Mouse (Mus musculus) brown adipose tissue, adult 24 weeks (tissue): ENCODE measurements around the gene Txndc11. TPM values are rescaled to one million over a fixed set of nuclear protein-coding genes. Genes with fewer than 3 reads are reported as not detected.
A peak's percentile ranks its signal among the peaks of the same experiment; 100 is the strongest.

Source experiments
- H3K27ac ChIP-seq: fragments of 200-500 bp; replicated peaks from 2 replicates; pipeline ENCODE4 v1.5.1; 2012; ENCODE audit warnings: low read depth, mild to moderate bottlenecking, low read length
- H3K4me1 ChIP-seq: fragments of 200-500 bp; 2 replicates; pipeline ENCODE4 v1.6.1; 2012; ENCODE audit warnings: low read length, mixed read lengths; ENCODE audit not compliant: control insufficient read depth, insufficient read depth, insufficient read length
- H3K4me3 ChIP-seq: fragments of 200-500 bp; 2 replicates; pipeline ENCODE4 v1.5.1; 2012; ENCODE audit warnings: low read depth, mild to moderate bottlenecking, low read length, moderate library complexity; ENCODE audit not compliant: insufficient read depth
- polyA plus RNA-seq: library from polyadenylated mRNA; stranded (reverse); fragments of >200 nt; gene quantifications from 2 replicates; pipeline ENCODE4 v1.2.4, GENCODE M21; 2012; ENCODE audit not compliant: missing spikeins, insufficient read depth, insufficient read length

The Txndc11 gene
- polyA plus RNA-seq, 1 experiment: 12.6 TPM

DNA sequence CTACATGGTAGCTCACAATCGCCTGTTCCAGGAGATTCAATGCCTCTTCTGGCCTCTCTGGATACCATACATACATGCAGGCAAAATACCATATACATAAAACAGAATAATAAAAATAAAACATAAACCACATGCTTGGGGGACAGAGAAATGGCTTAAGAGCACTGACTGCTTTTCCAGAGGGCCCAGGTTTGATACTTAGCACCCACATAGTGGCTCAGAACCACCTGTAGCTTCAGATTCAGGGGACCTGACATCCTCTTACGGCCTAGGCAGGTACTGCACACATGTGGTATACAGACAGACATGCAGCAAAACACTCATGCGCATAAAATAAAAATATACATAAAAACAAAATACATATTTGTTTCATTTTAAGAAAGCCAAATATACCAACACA is 48.2 kb downstream of the Txndc11 start:
- peaks cover 10% of the 10 kb centered on the region for H3K4me1 ChIP-seq

DNA sequence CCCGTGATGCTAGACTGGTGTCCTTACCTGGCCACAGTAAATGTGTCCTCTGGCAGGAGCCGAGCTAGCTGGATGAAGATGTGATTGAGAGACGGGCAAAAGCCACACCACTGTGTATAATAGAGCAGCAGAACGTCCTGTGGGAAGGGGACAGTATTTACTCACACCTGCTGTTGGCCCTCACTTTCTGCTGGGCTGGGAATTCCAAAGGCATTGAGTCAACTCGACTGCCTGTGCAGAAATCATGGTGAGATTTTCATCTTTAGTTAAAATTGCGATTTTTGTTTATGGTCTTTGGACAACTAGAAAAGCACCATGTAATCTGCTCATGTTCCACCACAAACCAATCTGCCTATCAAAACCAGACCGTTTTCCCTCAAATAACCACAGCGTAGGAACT is 50.3 kb downstream of the Txndc11 start:
- H3K4me3 ChIP-seq: no peak overlapping the region
- H3K4me1 ChIP-seq: no peaks in the 10 kb centered on the region
- H3K27ac ChIP-seq: no peak overlapping the region

More for the DNA sequence above, 48.2 kb downstream of the Txndc11 start:
- Histone ChIP-seq H3K4me3 (no peak overlapping the region), H3K27ac (no peak overlapping the region)

DNA sequence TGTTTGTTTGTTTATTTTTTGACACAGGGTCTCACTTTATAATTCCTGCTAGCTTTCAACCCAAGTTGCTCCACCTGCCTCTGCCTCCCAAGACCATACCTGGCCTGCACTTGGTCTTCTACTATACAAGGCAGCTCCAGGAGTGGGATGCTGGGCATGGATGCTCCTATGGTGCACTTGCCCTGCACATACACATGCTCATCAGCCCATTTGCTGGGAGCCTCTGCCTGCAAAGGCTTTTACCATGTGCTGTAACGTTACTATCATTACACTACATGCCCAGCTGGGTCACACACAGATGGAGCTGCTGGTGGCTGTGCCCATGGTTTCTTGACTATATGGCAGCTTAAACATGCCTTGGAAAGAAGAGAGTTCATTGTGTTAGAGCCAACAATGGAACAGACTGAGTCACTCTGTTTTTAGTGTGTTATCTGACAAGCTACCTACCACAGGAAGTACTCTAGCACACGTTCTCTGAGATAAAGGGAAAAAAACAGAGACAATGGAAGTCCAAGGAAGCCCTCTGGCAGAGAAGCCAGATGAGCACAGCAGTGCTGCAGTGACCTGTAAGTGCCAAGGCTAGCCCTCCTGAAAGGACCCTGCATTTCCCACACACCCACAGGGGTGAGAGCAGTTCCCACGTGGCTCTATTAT is 56.1 kb downstream of the Txndc11 start:
- Histone ChIP-seq H3K27ac (0 out of 2 replicates have a peak overlapping the region, but pooled peaks have one; percentile 13), H3K4me1 (peaks cover 3% of the 10 kb centered on the region; the same call in 1 of the 2 replicates), H3K4me3 (no peak overlapping the region)

DNA sequence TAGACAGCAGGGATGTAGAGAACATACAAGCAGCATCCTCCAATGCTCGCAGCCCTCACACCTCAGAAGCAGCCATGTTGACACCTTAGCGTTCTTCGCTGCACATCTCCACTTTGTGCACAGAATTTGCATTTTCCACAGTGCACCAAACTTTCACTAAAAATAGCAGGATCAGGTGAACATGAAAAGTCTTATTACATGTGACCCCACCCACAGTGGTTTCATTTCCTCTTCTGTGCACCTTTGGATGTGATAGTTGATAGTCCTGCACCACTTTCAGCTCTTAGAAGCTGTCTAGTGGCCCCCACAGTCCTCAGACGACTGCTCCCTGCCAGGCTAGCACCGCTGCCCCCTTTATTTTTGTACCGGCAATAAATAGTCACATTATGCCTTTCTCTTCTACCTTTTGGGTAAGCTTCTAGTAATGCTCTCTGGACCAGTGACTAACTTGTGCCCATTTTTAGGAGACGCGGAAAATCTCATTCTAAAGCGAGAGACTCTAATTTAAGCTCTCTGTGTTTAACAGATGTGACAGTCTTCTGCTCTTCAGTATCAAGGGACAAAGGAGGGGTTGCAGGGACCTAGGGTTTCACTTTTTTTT is 56.7 kb downstream of the Txndc11 start:
- H3K4me1 ChIP-seq: peaks cover 3% of the 10 kb centered on the region; the same call in 1 of the 2 replicates
- H3K27ac ChIP-seq: no peak overlapping the region
- no peak overlapping the region for H3K4me3 ChIP-seq

DNA sequence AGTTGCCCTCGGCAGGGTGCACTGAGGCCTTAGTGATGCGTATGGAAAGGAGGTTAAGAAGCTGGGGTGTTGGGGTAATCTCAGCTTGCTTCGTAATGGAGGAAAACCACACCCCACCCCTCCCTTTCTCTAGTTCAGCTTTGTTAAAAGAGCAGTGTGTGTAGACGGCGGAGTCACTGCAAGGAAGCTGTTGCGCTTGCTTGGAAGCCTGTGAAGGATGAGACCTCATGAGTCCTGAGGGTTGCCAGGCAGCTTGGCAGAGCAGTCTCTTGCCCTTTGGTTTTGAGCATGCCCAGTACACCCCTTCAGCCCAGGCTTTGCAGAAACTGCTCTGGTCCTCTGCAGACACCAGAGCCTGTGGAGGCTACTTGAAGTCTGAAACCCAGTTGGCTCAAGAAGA is 61.4 kb downstream of the Txndc11 start:
- Histone ChIP-seq H3K4me3 (no peak overlapping the region), H3K27ac (no peak overlapping the region), H3K4me1 (peaks cover 30% of the 10 kb centered on the region)

DNA sequence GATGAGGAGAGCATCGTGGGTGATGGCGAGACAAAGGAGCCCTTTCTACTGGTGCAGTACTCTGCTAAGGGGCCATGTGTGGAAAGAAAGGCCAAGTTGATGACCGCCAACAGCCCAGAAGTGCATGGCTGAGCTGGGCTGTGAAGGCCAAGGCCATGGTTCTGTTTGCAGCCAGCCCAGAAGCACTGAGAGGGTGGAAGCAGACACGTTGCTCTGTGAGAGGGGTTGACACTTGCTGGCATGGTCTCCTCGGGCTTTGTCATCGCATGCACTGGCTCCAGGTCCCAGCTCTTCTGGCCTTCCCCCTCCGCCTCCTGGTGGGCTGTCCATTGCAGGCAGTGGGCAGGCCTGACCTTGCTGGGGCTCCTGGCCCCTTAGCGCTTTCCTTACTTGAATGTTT is 62.0 kb downstream of the Txndc11 start:
- no peak overlapping the region for H3K4me3 ChIP-seq
- H3K4me1 ChIP-seq: peaks cover 31% of the 10 kb centered on the region
- H3K27ac ChIP-seq: no peak overlapping the region

DNA sequence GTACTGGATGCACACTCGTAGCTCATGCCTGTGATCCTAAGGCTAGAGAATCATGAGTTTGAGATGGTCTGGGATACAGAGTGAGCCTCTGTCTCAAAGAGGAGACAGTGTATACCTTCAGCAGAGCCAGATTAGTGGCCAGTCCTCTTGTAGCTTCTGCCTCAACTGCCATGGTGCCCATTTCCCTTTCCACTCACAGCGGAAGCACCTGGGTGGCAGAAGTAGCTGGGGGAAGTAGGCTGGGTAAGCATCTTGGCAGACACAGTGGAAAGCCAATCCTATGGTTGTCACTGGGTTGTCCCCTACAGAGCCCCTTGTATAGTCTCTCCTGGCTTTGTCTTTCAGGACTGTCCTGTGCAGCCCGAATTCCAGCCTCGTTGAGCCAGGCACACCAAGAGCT is 62.6 kb downstream of the Txndc11 start:
- no peak overlapping the region for H3K4me3 ChIP-seq
- no peak overlapping the region for H3K27ac ChIP-seq
- peaks cover 31% of the 10 kb centered on the region for H3K4me1 ChIP-seq

DNA sequence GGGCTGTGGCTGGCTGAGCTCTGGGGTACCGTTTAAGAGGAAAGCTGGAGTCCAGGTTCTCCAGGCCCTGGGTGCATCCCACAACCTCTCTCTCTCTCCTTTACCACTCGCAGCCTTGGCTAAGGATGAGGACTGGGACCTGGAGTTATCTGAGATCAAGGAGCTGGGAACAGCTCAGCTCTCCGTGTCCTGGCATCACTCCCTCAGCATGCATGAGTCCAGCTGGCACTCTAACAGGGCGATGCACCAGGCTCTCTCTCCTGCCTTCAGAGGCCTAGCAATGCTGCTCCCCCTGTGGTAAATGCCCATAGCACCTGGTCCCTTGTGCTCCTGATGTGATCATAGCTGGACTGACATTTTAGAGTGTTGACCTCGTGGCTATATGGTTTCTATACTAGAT is 63.3 kb downstream of the Txndc11 start:
- H3K4me1 ChIP-seq: peaks cover 31% of the 10 kb centered on the region
- H3K27ac ChIP-seq: no peak overlapping the region
- no peak overlapping the region for H3K4me3 ChIP-seq

DNA sequence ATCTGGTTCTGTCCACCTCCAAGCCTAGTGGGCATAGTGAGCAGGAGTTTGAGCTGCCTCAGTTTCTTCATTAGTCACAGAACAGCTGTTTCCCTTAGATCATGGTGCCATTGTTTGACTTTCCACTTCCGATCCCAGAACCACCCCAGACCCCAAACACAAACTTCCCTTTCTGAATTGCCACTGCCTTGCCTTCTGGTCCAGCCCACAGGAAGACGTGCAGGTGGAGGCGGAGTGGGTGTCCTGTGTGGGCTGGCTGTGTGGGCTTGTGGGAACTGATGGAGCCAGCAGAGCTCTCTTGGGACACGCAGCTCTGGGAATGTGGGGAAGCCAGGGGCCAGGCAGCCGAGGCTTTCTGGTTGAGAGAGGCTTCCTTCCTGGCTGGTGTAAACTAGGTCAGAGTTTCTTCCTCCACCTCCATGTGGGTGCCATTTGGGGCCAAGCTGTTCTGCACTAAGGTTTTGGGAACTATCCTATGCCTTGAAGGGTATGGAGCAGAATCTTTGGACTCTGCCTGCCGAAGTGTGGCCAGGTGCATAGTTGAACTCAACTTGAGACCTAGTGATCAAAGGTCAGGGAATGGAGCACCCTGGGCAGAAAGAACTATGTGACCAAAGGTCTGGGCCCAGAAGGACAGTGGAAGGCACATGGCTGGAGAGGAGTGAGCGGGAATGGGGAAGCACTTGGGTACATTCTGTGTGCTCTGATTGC is 64.6 kb downstream of the Txndc11 start:
- Histone ChIP-seq H3K4me3 (no peak overlapping the region), H3K27ac (peak overlapping the region; percentile 78), H3K4me1 (peaks cover 35% of the 10 kb centered on the region)

DNA sequence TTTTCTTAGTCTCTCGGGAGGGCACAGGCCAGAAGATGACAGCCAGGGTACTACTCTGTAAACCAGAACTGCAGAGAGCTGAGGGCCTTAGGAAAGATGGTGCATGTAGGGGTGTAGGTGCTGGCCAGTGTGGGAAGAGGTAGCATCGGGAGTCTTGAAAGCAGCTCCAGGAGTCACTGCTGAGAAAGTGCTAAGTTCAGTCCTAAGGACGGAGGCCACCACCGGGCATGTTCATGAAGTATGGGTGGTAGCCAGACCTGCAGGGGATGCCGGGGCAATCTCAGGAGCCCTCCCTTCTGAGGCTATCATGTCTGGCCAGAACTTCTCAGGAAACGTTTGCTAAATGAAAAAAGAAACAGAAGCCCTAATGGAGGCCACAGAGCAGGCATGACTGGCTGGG is 65.2 kb downstream of the Txndc11 start:
- Histone ChIP-seq H3K4me3 (peak overlapping the region; percentile 4; the same call in 1 of the 2 replicates), H3K27ac (peak overlapping the region; percentile 66), H3K4me1 (peaks cover 35% of the 10 kb centered on the region)

DNA sequence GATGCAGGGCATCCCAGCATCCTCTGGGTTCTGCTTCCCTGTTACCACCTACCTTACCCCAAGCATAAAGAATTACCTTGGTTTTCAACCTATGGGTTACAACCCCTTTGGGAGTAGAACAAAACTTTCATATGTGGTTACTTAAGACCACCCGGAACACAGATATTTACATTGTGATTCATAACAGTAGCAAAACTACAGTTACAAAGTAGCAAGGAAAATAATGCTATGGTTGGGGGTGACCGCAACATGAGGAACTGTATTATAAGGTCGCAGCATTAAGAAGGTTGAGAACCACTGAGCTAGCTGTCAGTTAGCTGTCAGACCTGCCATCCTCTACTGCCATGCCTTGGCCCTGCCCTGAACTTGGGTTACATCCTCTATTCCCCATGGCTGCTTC is 65.8 kb downstream of the Txndc11 start:
- H3K4me1 ChIP-seq: peaks cover 36% of the 10 kb centered on the region

DNA sequence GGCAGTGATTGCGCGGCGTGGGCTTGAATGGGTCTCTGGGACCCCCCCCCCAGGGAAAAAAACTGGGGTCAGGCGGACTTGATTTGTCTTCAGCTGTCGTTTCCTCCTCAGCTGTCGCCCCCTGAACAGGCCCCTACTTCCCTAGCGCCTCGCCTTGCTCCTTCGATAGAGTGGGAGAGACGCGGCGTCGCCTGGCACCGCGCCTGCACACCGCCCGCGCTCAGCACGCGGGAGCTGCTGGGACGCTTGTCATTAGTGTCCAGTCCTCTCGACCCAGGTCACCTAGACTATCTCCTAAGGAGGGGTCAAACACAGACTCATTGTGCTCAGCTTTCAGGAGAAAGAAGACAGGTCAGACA is 67.6 kb downstream of the Txndc11 start:
- H3K27ac ChIP-seq: peak overlapping the region; percentile 71
- H3K4me3 ChIP-seq: peak overlapping the region; percentile 81
- H3K4me1 ChIP-seq: peaks cover 46% of the 10 kb centered on the region

More for the DNA sequence above, 65.8 kb downstream of the Txndc11 start:
- H3K4me3 ChIP-seq: no peak overlapping the region
- peak overlapping the region; percentile 71 for H3K27ac ChIP-seq

DNA sequence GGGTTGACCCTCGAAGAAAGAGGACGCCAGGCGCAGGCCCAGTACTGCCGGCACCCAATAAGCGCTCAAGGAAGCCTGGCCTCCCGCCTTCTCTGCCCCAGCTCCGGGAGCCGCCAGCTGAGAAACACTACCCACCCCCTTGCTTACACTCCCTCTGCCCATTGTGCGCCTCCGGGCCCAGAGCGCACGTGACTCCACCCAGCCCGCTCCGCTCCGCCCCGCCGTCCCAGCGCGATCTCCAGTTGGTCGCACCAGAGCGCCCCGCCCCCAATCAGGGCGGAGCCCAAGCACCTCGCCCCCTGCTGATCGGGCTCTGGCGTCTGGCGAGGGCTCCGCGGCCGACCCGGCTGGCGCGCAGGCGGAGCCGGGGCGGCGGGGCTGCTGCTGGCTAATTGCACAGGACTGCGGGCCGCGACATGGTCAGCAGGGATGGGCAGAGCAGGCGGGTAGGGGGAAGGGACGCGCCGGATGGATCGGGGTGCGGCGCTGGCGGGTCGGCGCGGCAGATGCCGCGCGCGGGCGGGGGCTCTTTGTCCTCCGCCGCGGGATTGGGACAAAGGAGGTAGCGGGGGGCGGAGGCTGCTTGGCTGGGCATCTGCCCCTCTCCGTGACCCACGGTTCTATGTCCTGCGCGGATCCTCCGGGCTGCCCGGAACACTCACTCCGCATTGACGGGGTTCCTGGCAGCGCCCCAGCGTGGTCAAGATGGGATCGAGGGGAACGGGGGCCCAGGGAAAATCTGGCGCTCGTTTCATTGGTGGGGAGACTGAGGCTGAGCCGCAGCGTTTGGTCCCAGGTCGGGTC is 68.2 kb downstream of the Txndc11 start, which contains the start of gene Litaf:
Gene Litaf, minus strand, starts transcription at position 129 of the 804 bp plus-strand sequence.
- Histone ChIP-seq H3K4me1 (peaks cover 43% of the 10 kb centered on the region), H3K4me3 (peak within 1 kb of the TSS; percentile 81), H3K27ac (peak within 1 kb of the TSS; percentile 71)

DNA sequence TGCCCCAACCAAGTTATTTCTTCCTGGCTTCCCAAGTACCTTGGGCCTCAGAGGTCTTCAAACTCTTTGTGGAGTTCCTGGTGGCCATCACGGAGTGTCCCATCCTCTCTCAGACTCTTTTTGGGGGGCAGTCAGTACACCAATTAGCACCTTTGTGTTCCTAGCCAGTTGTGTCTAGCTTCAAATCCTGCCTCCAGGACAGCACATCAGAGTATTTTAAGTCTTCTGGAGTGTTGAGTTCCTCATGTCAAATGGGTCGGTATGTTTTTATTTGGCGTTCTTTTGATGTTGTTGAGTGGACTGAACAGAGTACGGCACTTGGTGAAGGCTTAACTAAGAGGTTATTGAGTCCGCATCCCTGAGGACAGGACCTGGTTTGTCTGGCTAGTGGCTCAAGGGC is 69.0 kb downstream of the Txndc11 start:
- H3K27ac ChIP-seq: no peak overlapping the region
- no peak overlapping the region for H3K4me3 ChIP-seq
- H3K4me1 ChIP-seq: peaks cover 38% of the 10 kb centered on the region

DNA sequence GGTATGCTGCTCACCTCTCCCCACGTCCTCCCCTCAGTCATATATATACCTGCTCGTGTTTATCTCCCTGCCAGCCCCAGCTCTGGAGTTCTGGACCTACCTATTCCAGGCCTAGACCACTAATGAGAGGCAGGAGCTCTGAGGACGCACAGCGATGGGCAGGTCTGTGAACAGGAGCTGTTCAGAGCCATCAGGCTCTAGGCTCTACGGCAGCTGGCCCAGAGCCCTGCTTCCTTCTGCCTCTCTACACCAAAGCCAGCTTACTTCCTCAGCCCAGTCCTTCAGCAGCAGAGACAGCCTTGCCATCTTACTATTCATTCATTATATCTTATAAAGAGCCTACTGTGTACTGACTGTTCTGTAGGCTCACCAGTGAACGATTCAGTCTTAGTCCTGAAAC is 69.7 kb downstream of the Txndc11 start:
- Histone ChIP-seq H3K27ac (no peak overlapping the region), H3K4me3 (no peak overlapping the region), H3K4me1 (peaks cover 31% of the 10 kb centered on the region)
